Mouse (Mus musculus) adrenal gland, postnatal 14 days (tissue): ENCODE measurements around the gene Olfr913. TPM values are rescaled to one million over a fixed set of nuclear protein-coding genes. Genes with fewer than 3 reads are reported as not detected.

Experiments used
- DNase-seq: peaks from one replicate; pipeline ENCODE4 v3.0.0; 2021; ENCODE audit warnings: mixed read lengths
- long read RNA-seq, 2 experiments: library from polyadenylated mRNA; stranded (forward); transcript quantifications; one replicate each; pipeline ENCODE4 v2.0.0; 2021
- total RNA-seq: library from RNA; stranded (reverse); gene quantifications from 2 replicates; pipeline ENCODE4 v1.2.3, GENCODE M21; 2021

Olfr913 gene
- total RNA-seq: not detected in 2 replicates
- long read RNA-seq, experiment 1: 0 reads
- long read RNA-seq, experiment 2: 0 reads

GRCm38 (mm10) chr9:38592459-38592858 is at the start of gene Olfr913:
Olfr913 (plus strand) TSS chr9:38592759.
- DNase-seq: no peak

DNA sequence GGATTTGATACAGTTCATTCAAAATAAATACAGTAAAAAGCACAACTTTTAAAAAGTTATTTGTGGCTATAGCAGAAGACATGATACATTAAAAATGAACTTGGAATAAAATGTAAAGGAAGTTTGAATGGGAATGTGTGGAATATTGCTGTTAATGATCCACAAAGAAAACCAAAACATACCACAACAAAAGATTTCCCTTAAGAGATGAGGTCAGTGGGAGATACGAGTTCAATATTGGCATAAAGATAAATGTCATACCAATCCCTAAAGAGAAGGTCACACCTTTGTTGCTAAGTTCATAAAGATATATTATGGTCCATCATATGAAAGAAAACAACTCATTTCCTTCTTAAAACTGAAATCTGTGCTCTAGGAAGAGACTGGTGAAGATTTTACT is 12.7 kb upstream of the Olfr913 start, which contains the start of gene Olfr912:
TSS of gene Olfr912 (plus strand) at position 301 of the 400 bp plus-strand sequence.
- no peak for DNase-seq

- no peak for DNase-seq
Measured at GRCm38 (mm10) chr9:38591056-38591455, 1.5 kb upstream of the Olfr913 start.

- DNase-seq: no peak
Measured at GRCm38 (mm10) chr9:38604802-38605201, 12.2 kb downstream of the Olfr913 start, which contains the start of gene Olfr914. Olfr914 (plus strand) TSS chr9:38605102.

DNA sequence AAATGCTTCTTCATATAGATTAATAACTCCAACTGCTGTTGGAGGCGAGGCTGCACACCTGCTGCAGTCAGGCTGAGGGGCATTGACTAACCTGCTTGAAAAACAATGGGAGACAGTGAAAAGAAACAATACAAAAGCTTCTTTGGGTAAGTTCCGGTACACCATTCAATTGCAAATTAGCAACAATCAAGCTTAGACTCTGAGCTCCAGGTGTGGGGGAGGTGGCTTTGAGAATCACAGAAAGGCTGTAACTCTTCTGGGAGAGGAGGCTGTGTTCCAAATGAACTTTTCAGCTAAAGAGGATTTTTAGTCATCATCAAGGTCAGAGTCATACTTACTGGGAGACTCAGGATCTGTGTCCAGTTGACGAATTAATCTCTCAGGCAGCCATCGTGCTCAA is 39.8 kb downstream of the Olfr913 start:
- DNase-seq: no peak

Other genes with a start within 250 kb of the Olfr913 start
- not detected in 2 replicates for gene Olfr898, start 244.3 kb upstream of the Olfr913 start, total RNA-seq
- not detected in 2 replicates for gene Olfr250, start 225.9 kb upstream of the Olfr913 start, total RNA-seq
- not detected in 2 replicates for gene Olfr251, start 215.7 kb upstream of the Olfr913 start, total RNA-seq
- gene Olfr147, start 191.1 kb upstream of the Olfr913 start, total RNA-seq: not detected in 2 replicates
- gene Olfr901, start 163.3 kb upstream of the Olfr913 start, total RNA-seq: not detected in 2 replicates
- not detected in 2 replicates for gene Olfr902, start 145.1 kb upstream of the Olfr913 start, total RNA-seq
- not detected in 2 replicates for gene Olfr904, start 129.6 kb upstream of the Olfr913 start, total RNA-seq
- gene Olfr905, start 121.7 kb upstream of the Olfr913 start, total RNA-seq: not detected in 2 replicates
- gene Olfr906, start 105.7 kb upstream of the Olfr913 start, total RNA-seq: not detected in 2 replicates
- gene Olfr907, start 97.0 kb upstream of the Olfr913 start, total RNA-seq: not detected in 2 replicates
- not detected in 2 replicates for gene Olfr911-ps1, start 71.2 kb upstream of the Olfr913 start, total RNA-seq
- gene Olfr910, start 54.9 kb upstream of the Olfr913 start, total RNA-seq: not detected in 2 replicates
- not detected in 2 replicates for gene Olfr912, start 12.6 kb upstream of the Olfr913 start, total RNA-seq
- not detected in 2 replicates for gene Olfr914, start 12.3 kb downstream of the Olfr913 start, total RNA-seq
- gene Olfr916, start 67.1 kb downstream of the Olfr913 start, total RNA-seq: not detected in 2 replicates
- gene Olfr917, start 73.1 kb downstream of the Olfr913 start, total RNA-seq: not detected in 2 replicates
- gene Olfr918, start 81.8 kb downstream of the Olfr913 start, total RNA-seq: not detected in 2 replicates
- gene Olfr919, start 110.9 kb downstream of the Olfr913 start, total RNA-seq: not detected in 2 replicates
- 35.2 and 35.3 TPM in 2 replicates for gene Vwa5a, start 125.5 kb downstream of the Olfr913 start, total RNA-seq
- gene Olfr920, start 159.5 kb downstream of the Olfr913 start, total RNA-seq: 0.11 and 0.26 TPM in 2 replicates
- not detected in 2 replicates for gene Olfr921, start 180.3 kb downstream of the Olfr913 start, total RNA-seq
- not detected in 2 replicates for gene Olfr922, start 221.9 kb downstream of the Olfr913 start, total RNA-seq
- not detected in 2 replicates for gene Olfr923, start 233.8 kb downstream of the Olfr913 start, total RNA-seq